Mouse (Mus musculus): ENCODE data around the gene Fign. TPM values are rescaled to one million over a fixed set of nuclear protein-coding genes. Genes with fewer than 3 reads are reported as not detected.

Fign gene
- polyA plus RNA-seq, 1 experiment from 2014 or later: 3.8 TPM

DNA sequence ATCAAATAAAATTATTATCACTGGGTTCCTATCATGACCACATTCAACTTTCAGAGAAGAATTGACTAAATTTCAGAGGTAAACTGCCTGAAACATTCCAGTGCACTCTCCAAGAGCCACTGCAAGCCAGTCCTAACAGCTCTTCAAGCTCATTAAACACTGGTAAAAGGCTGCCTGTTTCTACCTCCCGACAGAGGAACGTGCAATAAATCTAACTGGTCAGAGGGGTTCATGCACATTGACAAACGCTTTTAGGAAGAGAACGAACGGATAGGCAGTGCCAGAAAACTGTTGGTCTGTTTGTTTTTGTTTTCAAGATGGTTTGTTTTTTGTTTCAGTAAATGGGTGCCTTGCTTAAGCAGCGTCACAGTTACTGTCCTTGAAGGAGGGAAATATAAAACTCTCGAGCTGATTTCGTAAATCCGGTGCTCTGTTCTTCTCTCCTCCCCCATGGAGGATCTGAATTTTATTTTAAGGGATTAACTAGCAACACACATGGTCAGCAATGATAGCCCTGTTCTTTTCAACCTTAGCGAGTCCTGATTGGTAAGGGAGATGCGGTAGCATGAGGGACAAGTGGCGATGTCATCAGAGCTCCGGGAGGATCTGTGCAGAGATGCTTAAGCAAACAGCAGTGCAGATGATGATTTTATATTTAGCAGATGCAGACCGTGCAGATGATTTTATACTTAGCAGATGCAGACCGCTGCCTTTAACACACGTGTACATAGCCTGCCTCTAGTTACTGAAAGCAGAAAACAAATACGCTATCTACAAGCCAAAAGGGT is 23.0 kb downstream of the Fign start:
- Histone ChIP-seq H3K27me3 (replicated peaks; ENCODE audit: control insufficient read depth, insufficient read depth, low read length) (no peaks in the 10 kb centered on the region), H3K4me1 (replicated peaks; ENCODE audit: control insufficient read depth, insufficient read depth, low read length) (peaks cover 15% of the 10 kb centered on the region; the same call in 1 of the 2 replicates), H3K9ac (ENCODE audit: low read length) (no peak overlapping the region), H3K9me3 (ENCODE audit: control insufficient read depth, low read length) (no peaks in the 10 kb centered on the region), H3K27ac (ENCODE audit: low read depth) (no peak overlapping the region), H3K36me3 (ENCODE audit: control insufficient read depth, insufficient read depth, low read length) (no peaks in the 10 kb centered on the region), H3K4me2 (ENCODE audit: low read length) (peak overlapping the region; percentile 32), H3K4me3 (ENCODE audit: low read depth, low read length) (peak overlapping the region; percentile 17; the same call in 1 of the 2 replicates)
- WGBS: 22% methylated on average over 17 of the region's 17 CpGs
- no peak for DNase-seq (ENCODE audit: low spot score)
- no peak for ATAC-seq (replicated peaks; ENCODE audit: low FRiP score, low TSS enrichment, low read depth)

- peaks cover 8% of the 10 kb centered on the region; the same call in 1 of the 2 replicates for H3K4me1 ChIP-seq (replicated peaks; ENCODE audit: control insufficient read depth, insufficient read depth, low read length)
- no peaks in the 10 kb centered on the region for H3K9me3 ChIP-seq (ENCODE audit: control insufficient read depth, low read length)
- no peak for ATAC-seq (replicated peaks; ENCODE audit: low FRiP score, low TSS enrichment, low read depth)
- no peak overlapping the region for H3K4me3 ChIP-seq (ENCODE audit: low read depth, low read length)
- H3K36me3 ChIP-seq (ENCODE audit: control insufficient read depth, insufficient read depth, low read length): no peaks in the 10 kb centered on the region
- no peak overlapping the region for H3K4me2 ChIP-seq (ENCODE audit: low read length)
- DNase-seq (ENCODE audit: low spot score): no peak
- no peak overlapping the region for H3K9ac ChIP-seq (ENCODE audit: low read length)
- 43% methylated on average over 4 of the region's 4 CpGs for WGBS
- H3K27me3 ChIP-seq (replicated peaks; ENCODE audit: control insufficient read depth, insufficient read depth, low read length): no peaks in the 10 kb centered on the region
- H3K27ac ChIP-seq (ENCODE audit: low read depth): no peak overlapping the region
Observed at GRCm38 (mm10) chr2:64072158-64072557, 25.7 kb downstream of the Fign start.

GRCm38 (mm10) chr2:64069950-64070695 is 27.7 kb downstream of the Fign start:
- Histone ChIP-seq H3K9ac (ENCODE audit: low read length) (no peak overlapping the region), H3K4me2 (ENCODE audit: low read length) (no peak overlapping the region), H3K4me1 (replicated peaks; ENCODE audit: control insufficient read depth, insufficient read depth, low read length) (peaks cover 7% of the 10 kb centered on the region; the same call in 1 of the 2 replicates), H3K36me3 (ENCODE audit: control insufficient read depth, insufficient read depth, low read length) (no peaks in the 10 kb centered on the region), H3K4me3 (ENCODE audit: low read depth, low read length) (no peak overlapping the region), H3K27ac (ENCODE audit: low read depth) (no peak overlapping the region), H3K27me3 (replicated peaks; ENCODE audit: control insufficient read depth, insufficient read depth, low read length) (no peaks in the 10 kb centered on the region), H3K9me3 (ENCODE audit: control insufficient read depth, low read length) (no peaks in the 10 kb centered on the region)
- ATAC-seq (replicated peaks; ENCODE audit: low FRiP score, low TSS enrichment, low read depth): no peak
- no peak for DNase-seq (ENCODE audit: low spot score)
- 85% methylated on average over 10 of the region's 10 CpGs for WGBS

GRCm38 (mm10) chr2:64065511-64065910 is 32.3 kb downstream of the Fign start:
- no peak overlapping the region for H3K4me2 ChIP-seq (ENCODE audit: low read length)
- DNase-seq (ENCODE audit: low spot score) (no peak), ATAC-seq (replicated peaks; ENCODE audit: low FRiP score, low TSS enrichment, low read depth) (no peak)
- H3K27ac ChIP-seq (ENCODE audit: low read depth): no peak overlapping the region
- WGBS: 82% methylated on average over 4 of the region's 4 CpGs
- H3K4me1 ChIP-seq (replicated peaks; ENCODE audit: control insufficient read depth, insufficient read depth, low read length): peaks cover 5% of the 10 kb centered on the region; the same call in 1 of the 2 replicates
- H3K9me3 ChIP-seq (ENCODE audit: control insufficient read depth, low read length): no peaks in the 10 kb centered on the region
- no peak overlapping the region for H3K9ac ChIP-seq (ENCODE audit: low read length)
- no peaks in the 10 kb centered on the region for H3K36me3 ChIP-seq (ENCODE audit: control insufficient read depth, insufficient read depth, low read length)
- H3K27me3 ChIP-seq (replicated peaks; ENCODE audit: control insufficient read depth, insufficient read depth, low read length): no peaks in the 10 kb centered on the region
- no peak overlapping the region for H3K4me3 ChIP-seq (ENCODE audit: low read depth, low read length)

DNA sequence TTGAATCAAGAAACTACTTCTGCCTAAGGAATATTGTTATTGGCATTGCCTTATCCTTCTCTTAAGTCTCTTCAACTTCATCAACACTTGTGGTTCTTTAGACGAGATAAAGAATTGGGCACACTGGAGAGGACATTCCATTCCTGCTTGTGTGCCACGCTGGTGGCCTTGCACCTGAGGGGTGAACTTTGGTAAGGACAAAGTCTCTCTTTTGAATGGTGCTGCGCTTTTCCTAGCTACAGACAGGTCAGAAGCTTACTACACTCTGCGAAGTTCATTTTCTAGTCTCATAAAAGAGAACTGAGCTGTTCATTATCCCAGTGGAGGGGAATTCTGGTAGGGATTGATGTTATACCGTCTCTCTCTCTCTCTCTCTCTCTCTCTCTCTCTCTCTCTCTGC is 38.4 kb downstream of the Fign start:
- DNase-seq (ENCODE audit: low spot score): no peak
- 80% methylated on average over 5 of the region's 5 CpGs for WGBS
- no peak for ATAC-seq (replicated peaks; ENCODE audit: low FRiP score, low TSS enrichment, low read depth)

GRCm38 (mm10) chr2:64048142-64048541 is 49.7 kb downstream of the Fign start:
- Histone ChIP-seq H3K9ac (ENCODE audit: low read length) (no peak overlapping the region), H3K27me3 (replicated peaks; ENCODE audit: control insufficient read depth, insufficient read depth, low read length) (no peaks in the 10 kb centered on the region), H3K9me3 (ENCODE audit: control insufficient read depth, low read length) (no peaks in the 10 kb centered on the region), H3K36me3 (ENCODE audit: control insufficient read depth, insufficient read depth, low read length) (no peaks in the 10 kb centered on the region), H3K27ac (ENCODE audit: low read depth) (no peak overlapping the region), H3K4me2 (ENCODE audit: low read length) (no peak overlapping the region), H3K4me1 (replicated peaks; ENCODE audit: control insufficient read depth, insufficient read depth, low read length) (no peaks in the 10 kb centered on the region), H3K4me3 (ENCODE audit: low read depth, low read length) (no peak overlapping the region)
- DNase-seq (ENCODE audit: low spot score) (no peak), ATAC-seq (replicated peaks; ENCODE audit: low FRiP score, low TSS enrichment, low read depth) (no peak)
- WGBS: 65% methylated on average over 2 of the region's 2 CpGs

More for the DNA sequence above, 38.4 kb downstream of the Fign start:
- no peak overlapping the region for H3K27ac ChIP-seq (ENCODE audit: low read depth)
- H3K4me2 ChIP-seq (ENCODE audit: low read length): no peak overlapping the region
- H3K9me3 ChIP-seq (ENCODE audit: control insufficient read depth, low read length): no peaks in the 10 kb centered on the region
- peaks cover 5% of the 10 kb centered on the region; the same call in 1 of the 2 replicates for H3K4me1 ChIP-seq (replicated peaks; ENCODE audit: control insufficient read depth, insufficient read depth, low read length)
- no peak overlapping the region for H3K4me3 ChIP-seq (ENCODE audit: low read depth, low read length)
- no peak overlapping the region for H3K9ac ChIP-seq (ENCODE audit: low read length)
- H3K36me3 ChIP-seq (ENCODE audit: control insufficient read depth, insufficient read depth, low read length): no peaks in the 10 kb centered on the region
- no peaks in the 10 kb centered on the region for H3K27me3 ChIP-seq (replicated peaks; ENCODE audit: control insufficient read depth, insufficient read depth, low read length)

GRCm38 (mm10) chr2:64043099-64043498 is 54.7 kb downstream of the Fign start:
- no peaks in the 10 kb centered on the region for H3K27me3 ChIP-seq (replicated peaks; ENCODE audit: control insufficient read depth, insufficient read depth, low read length)
- no peaks in the 10 kb centered on the region for H3K9me3 ChIP-seq (ENCODE audit: control insufficient read depth, low read length)
- H3K4me2 ChIP-seq (ENCODE audit: low read length): no peak overlapping the region
- DNase-seq (ENCODE audit: low spot score) (no peak), ATAC-seq (replicated peaks; ENCODE audit: low FRiP score, low TSS enrichment, low read depth) (no peak)
- WGBS: 69% methylated on average over 3 of the region's 3 CpGs
- no peak overlapping the region for H3K27ac ChIP-seq (ENCODE audit: low read depth)
- no peaks in the 10 kb centered on the region for H3K36me3 ChIP-seq (ENCODE audit: control insufficient read depth, insufficient read depth, low read length)
- H3K9ac ChIP-seq (ENCODE audit: low read length): no peak overlapping the region
- H3K4me3 ChIP-seq (ENCODE audit: low read depth, low read length): no peak overlapping the region
- H3K4me1 ChIP-seq (replicated peaks; ENCODE audit: control insufficient read depth, insufficient read depth, low read length): no peaks in the 10 kb centered on the region

GRCm38 (mm10) chr2:64035393-64035792 is 62.4 kb downstream of the Fign start:
- no peaks in the 10 kb centered on the region for H3K9me3 ChIP-seq (ENCODE audit: control insufficient read depth, low read length)
- H3K4me2 ChIP-seq (ENCODE audit: low read length): no peak overlapping the region
- 46% methylated on average over 3 of the region's 3 CpGs for WGBS
- no peak overlapping the region for H3K9ac ChIP-seq (ENCODE audit: low read length)
- no peak for DNase-seq (ENCODE audit: low spot score)
- H3K27me3 ChIP-seq (replicated peaks; ENCODE audit: control insufficient read depth, insufficient read depth, low read length): no peaks in the 10 kb centered on the region
- no peaks in the 10 kb centered on the region for H3K36me3 ChIP-seq (ENCODE audit: control insufficient read depth, insufficient read depth, low read length)
- ATAC-seq (replicated peaks; ENCODE audit: low FRiP score, low TSS enrichment, low read depth): no peak
- no peak overlapping the region for H3K4me3 ChIP-seq (ENCODE audit: low read depth, low read length)
- no peaks in the 10 kb centered on the region for H3K4me1 ChIP-seq (replicated peaks; ENCODE audit: control insufficient read depth, insufficient read depth, low read length)
- H3K27ac ChIP-seq (ENCODE audit: low read depth): no peak overlapping the region
